Mouse (Mus musculus) layer of hippocampus, postnatal 36 days (tissue): ENCODE data around the gene Itga6. TPM values are rescaled to one million over a fixed set of nuclear protein-coding genes. Genes with fewer than 3 reads are reported as not detected.

Experiments used
- DNase-seq, 2 experiments: peaks; one replicate each; pipeline ENCODE4 v3.0.0; 2022
- total RNA-seq, 2 experiments: library from RNA; stranded (reverse); gene quantifications; 2 replicates each; pipeline ENCODE4 v1.2.3; 2021

The Itga6 gene
- total RNA-seq, 2 experiments from 2014 or later, result 28.2 to 30.5 TPM

GRCm38 (mm10) chr2:71764961-71765735 is 19.7 kb downstream of the Itga6 start:
- DNase-seq, result no peak

- no peak for DNase-seq
Measured at GRCm38 (mm10) chr2:71766007-71766406, 20.6 kb downstream of the Itga6 start.

GRCm38 (mm10) chr2:71767019-71767610 is 21.7 kb downstream of the Itga6 start:
- DNase-seq, result no peak

- DNase-seq, result no peak
Measured at GRCm38 (mm10) chr2:71771762-71772161, 26.3 kb downstream of the Itga6 start.

GRCm38 (mm10) chr2:71773714-71774113 is 28.3 kb downstream of the Itga6 start:
- DNase-seq, result no peak

GRCm38 (mm10) chr2:71774246-71774951 is 29.0 kb downstream of the Itga6 start:
- peak in 1 of 2 experiments; percentile 12 for DNase-seq

GRCm38 (mm10) chr2:71775201-71775611 is 29.8 kb downstream of the Itga6 start:
- DNase-seq, result peak; percentile 51 to 60

GRCm38 (mm10) chr2:71779266-71779888 is 34.0 kb downstream of the Itga6 start:
- no peak for DNase-seq

- DNase-seq, result no peak
Measured at GRCm38 (mm10) chr2:71780016-71780415, 34.6 kb downstream of the Itga6 start.

- no peak for DNase-seq
Measured at GRCm38 (mm10) chr2:71785260-71785659, 39.8 kb downstream of the Itga6 start.

- no peak for DNase-seq
Measured at GRCm38 (mm10) chr2:71786060-71786459, 40.6 kb downstream of the Itga6 start.

GRCm38 (mm10) chr2:71786591-71787155 is 41.3 kb downstream of the Itga6 start:
- peak in 1 of 2 experiments; percentile 34 for DNase-seq

- DNase-seq, result peak; percentile 35 to 50
Measured at GRCm38 (mm10) chr2:71787156-71787590, 41.8 kb downstream of the Itga6 start.

GRCm38 (mm10) chr2:71787591-71788460 is 42.4 kb downstream of the Itga6 start:
- DNase-seq, result no peak

- DNase-seq, result no peak
Measured at GRCm38 (mm10) chr2:71790752-71791151, 45.3 kb downstream of the Itga6 start.

GRCm38 (mm10) chr2:71791203-71791602 is 45.8 kb downstream of the Itga6 start:
- no peak for DNase-seq

- DNase-seq, result no peak
Measured at GRCm38 (mm10) chr2:71794139-71794538, 48.7 kb downstream of the Itga6 start.

- no peak for DNase-seq
Measured at GRCm38 (mm10) chr2:71796787-71797186, 51.4 kb downstream of the Itga6 start.

GRCm38 (mm10) chr2:71800798-71801197 is 55.4 kb downstream of the Itga6 start:
- DNase-seq, result no peak

GRCm38 (mm10) chr2:71801691-71802090 is 56.3 kb downstream of the Itga6 start:
- DNase-seq, result no peak

- no peak for DNase-seq
Measured at GRCm38 (mm10) chr2:71802131-71802530, 56.7 kb downstream of the Itga6 start.
